Mouse (Mus musculus) liver, adult (tissue): ENCODE results near the gene Tcf12.
A peak's percentile ranks its signal among the peaks of the same experiment; 100 is the strongest.

Source experiments
- GATA4 ChIP-seq: IDR thresholded peaks from 2 replicates; pipeline ENCODE4 v1.6.1; 2014; ENCODE audit warnings: mild to moderate bottlenecking, low read length; ENCODE audit not compliant: insufficient replicate concordance

Tcf12 gene

DNA sequence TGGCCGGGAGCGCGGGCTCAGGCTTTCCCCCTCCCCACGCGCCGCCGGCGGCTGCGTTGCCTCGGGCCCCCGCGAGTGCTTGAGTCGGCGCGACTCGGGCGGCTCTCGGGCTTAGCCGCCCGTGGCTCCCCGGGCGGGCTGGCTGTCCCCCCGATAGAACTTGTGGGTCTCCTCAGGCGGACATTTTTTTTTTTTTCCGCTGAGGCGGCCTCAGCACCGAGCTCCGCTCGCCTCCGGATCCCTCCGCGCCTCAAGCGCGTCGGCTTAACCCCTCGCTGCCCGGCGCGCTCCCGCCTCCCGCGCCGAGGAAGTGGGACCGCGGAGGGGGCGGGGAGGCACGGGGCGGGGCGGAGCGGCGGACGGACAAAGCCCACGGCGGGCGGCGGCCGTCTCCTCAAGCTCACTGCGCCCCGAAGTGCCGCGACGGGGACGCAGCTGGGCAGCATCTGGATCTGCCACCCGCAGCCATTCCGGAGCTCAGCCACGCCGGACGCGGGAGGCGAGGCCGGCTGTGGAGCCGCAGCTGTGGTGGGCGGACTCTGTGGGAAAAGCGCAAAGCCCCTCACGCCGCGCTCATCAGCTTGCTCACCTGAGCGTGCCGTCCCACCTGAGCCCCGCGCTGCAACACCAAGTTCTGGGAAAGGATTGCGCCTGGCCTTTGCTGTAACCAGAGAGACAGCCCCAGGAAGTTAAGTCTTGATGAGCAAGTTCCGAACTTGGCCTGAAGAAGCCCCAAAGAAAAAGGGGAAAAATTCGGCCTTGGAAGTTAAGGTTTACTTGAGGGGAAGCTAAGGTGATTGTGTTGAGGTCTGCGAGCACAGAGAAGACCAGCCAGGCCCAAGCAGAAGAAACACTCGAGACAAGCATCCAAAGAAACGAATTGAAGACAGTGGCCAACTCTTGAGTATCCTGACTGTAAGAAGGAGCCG lies at the start of gene Tcf12:
Gene Tcf12 (minus strand): TSS at position 250 of the 929 bp plus-strand sequence.
- no peak for TF ChIP-seq GATA4

GRCm38 (mm10) chr9:72158392-72158791 lies 46.7 kb upstream of the Tcf12 start:
- no peak for TF ChIP-seq GATA4

DNA sequence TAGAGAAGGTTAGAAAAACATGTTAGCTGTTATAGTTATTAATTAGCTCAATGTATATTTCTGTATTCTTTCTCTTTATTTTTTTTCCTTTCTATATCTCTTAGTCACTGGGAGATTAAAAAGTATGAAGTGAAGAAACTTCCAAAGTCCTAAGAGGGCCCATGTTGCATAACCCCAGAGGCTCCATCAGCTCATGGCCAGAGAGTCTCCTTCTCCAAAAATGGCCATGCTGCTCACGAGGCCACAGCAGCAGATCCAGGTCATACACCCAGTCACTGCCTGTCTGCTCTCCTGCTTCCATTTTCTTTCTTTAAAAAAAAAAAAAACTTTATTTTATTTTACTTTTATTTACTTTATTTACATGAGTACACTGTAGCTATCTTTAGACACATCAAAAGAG lies 45.4 kb upstream of the Tcf12 start:
- TF ChIP-seq GATA4, result no peak

- no peak for TF ChIP-seq GATA4
Observed at GRCm38 (mm10) chr9:72155250-72156138, 43.8 kb upstream of the Tcf12 start.

DNA sequence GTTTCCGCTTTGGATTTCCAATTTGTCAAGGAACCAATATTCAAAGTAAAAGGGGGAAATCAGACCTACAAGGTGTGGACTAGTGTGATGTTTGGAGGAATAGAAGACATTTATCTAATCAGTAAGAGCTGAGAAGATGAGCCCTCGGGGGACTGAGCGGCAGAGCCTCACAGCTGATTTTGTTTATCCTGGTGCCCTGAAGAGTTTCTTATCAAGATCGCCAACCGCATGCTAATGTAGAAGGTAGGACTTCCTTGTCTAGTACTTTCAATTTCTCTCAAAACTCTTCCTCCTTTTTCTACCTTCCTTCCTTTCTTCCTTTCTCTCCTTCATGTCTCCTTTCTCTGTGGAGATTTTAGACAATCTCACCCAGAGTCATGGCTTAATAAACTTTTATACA lies 32.5 kb upstream of the Tcf12 start:
- no peak for TF ChIP-seq GATA4

DNA sequence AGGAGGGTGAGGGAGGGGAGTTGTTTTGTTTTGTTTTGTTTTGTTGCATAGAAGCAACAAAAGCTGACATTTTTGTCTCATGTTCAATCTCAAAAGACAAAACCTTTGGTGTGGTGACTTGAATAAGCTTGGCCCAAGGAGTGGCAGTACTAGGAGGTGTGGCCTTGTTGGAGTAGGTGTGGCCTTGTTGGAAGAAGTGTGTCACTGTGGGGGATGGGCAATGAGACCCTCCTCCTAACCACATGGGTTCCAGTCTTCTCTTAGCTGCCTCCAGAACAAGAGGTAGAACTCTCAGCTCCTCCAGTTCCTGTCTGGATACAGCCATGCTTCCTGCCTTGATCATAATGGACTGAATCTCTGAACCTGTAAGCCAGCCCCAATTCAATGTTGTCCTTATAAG lies 26.2 kb upstream of the Tcf12 start:
- TF ChIP-seq GATA4, result no peak

DNA sequence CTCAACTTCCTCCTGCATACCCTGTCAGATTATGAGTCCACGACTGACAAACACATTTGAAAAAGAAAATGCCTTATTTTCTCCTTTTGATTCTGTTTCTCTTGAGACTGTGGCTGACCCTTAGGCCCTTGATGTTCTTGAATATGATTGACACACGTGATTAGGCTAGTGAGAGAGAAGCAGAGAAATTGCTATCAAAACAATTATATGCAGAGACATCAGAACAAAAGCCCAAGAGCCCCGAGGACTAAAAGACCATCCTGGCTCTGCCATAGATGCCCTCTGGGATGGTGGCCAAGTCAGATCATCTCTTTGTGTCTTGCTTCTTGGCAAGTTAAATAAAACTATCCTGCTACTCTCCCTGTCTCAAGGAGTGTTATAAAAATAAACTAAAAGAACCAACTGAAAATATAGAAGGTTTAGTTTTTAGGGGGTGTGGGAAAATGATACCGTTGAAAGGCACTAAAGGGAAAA lies 22.1 kb upstream of the Tcf12 start:
- no peak for TF ChIP-seq GATA4

DNA sequence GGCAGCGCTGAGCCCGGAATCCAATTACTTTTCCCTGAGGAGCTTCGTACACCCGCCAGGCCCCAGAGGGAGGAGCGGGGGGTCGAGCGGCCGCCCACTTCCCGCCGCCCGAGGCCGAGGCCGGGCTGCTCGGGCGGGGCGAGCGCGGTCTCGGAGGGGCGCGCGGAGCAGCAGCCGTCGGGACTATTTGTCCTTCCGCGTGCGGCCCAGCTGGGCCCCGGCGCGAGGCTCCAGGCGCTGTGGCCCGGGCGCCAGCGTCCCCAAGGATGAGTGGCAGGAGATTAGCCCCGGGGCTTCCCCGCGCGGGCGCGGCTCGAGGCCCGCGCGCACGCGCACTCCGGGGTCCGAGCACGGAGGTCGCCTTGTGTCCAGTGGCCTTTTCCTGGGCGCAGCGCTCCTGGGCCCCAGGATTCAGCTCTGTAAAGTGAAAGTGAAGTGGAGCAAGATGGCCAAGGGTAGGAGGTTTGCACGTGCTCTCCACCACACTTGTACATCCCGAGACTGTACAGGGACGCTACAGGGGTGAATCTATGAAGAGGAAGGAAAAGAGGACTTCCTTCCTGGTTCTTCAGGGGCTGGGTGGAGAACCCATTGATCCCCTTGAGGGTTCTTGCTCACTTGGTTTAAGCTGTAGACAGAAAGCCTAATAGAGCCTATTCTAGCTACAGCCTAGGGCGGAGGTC lies 21.6 kb upstream of the Tcf12 start:
- peak; percentile 81; the same call in 1 of the 2 replicates for TF ChIP-seq GATA4

GRCm38 (mm10) chr9:72132728-72133088 lies 21.0 kb upstream of the Tcf12 start:
- TF ChIP-seq GATA4, result no peak

GRCm38 (mm10) chr9:72129884-72130283 lies 18.2 kb upstream of the Tcf12 start:
- TF ChIP-seq GATA4, result no peak

DNA sequence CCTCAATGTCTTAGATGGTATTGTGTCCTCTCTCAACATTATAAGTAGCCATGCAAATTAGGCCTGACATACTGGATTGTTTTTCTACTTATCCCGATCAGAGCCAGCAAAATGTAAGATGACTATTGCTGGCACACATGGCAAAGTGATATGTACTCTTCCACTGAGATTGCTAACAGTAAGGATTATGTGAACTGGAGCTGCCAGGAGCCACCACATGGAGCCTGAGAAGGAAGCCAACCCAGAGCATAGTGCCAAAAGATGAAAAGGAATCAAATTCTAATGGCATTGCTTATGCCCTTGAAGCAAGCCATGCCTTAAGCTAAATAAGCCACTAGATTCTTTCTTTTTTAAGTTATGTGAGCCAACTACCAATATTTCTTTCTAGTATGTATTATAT lies 13.8 kb upstream of the Tcf12 start:
- TF ChIP-seq GATA4, result no peak

DNA sequence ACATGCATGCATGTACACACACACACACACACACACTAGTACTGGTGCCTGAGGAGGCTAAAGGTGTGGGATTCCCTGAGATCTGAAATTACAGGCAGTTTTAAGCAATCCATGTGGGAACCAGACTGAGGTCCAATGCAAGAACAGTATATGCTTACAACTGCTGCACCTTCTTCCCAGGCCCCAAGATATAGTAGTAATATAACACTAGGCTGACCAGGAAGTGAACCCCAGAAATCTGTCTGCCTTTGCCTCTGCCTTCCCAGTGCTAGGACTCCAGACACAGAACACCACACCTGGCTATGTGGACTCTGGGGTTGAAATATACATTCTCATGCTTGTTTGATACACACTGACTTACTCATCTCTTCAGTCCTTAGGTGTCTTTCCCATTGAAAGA lies 6.8 kb upstream of the Tcf12 start:
- TF ChIP-seq GATA4, result no peak

- no peak for TF ChIP-seq GATA4
Observed at GRCm38 (mm10) chr9:72111004-72111621, 558 bp downstream of the Tcf12 start.

DNA sequence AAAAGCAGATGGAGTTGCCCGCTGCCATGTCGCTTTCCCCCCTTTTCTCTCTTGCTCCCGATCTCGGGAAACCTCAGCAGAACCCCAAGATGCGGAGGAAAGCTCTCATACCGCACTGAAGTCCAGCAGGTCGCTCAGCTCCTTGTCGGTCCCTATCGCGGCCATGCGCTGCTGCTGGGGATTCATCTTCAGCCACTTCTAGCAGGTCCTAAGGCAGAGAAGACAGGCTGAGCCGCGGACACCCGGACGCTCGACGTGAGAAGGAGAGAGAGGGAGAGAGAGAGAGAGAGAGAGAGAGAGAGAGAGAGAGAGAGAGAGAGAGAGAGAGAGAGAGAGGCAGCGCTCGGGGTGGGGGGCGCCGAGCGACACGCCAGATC lies 1.1 kb downstream of the Tcf12 start:
- TF ChIP-seq GATA4, result no peak

DNA sequence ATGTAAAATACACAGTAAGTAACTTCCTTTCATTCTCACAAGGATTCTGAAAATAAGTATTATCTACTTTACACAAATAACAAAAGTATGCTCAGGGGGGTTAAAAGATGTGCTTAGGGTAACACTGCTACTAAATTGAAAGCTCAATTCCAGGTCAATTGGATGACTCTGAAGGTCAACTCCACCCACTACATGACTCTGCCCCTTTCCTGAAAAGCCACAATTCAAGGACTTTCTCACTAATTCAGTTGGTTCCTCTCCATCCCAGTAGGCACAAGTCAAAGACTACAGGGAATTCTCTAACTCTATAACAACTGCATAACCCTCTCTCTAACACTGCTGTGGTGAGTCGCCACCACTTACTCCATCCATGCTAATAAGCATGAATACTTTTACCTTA lies 8.2 kb downstream of the Tcf12 start:
- no peak for TF ChIP-seq GATA4
